Mouse (Mus musculus) urinary bladder, adult 18-20 months (tissue): Measurements from ENCODE around the gene Anxa6.

ENCODE experiments used
- DNase-seq, 2 experiments: peaks; one replicate each; pipeline ENCODE4 v3.0.0; 2022; ENCODE audit warnings: low spot score in 2 of 2, mixed read lengths in 2 of 2

Anxa6 gene

GRCm38 (mm10) chr11:55031211-55031990 is 1.8 kb downstream of the Anxa6 start:
- DNase-seq: no peak

- no peak for DNase-seq
Observed at GRCm38 (mm10) chr11:55028509-55028908, 4.7 kb downstream of the Anxa6 start.

GRCm38 (mm10) chr11:55027204-55027855 is 5.9 kb downstream of the Anxa6 start:
- DNase-seq: peak; percentile 20 to 53

- DNase-seq: peak in 1 of 2 experiments; percentile 27
Observed at GRCm38 (mm10) chr11:55025896-55026295, 7.3 kb downstream of the Anxa6 start.

GRCm38 (mm10) chr11:55023583-55023982 is 9.7 kb downstream of the Anxa6 start:
- no peak for DNase-seq

GRCm38 (mm10) chr11:55023049-55023564 is 10.1 kb downstream of the Anxa6 start:
- DNase-seq: peak; percentile 35 to 73

- no peak for DNase-seq
Observed at GRCm38 (mm10) chr11:55022508-55022907, 10.7 kb downstream of the Anxa6 start.

- DNase-seq: no peak
Observed at GRCm38 (mm10) chr11:55021859-55022258, 11.4 kb downstream of the Anxa6 start.

- no peak for DNase-seq
Observed at GRCm38 (mm10) chr11:55021458-55021857, 11.8 kb downstream of the Anxa6 start.

- DNase-seq: no peak
Observed at GRCm38 (mm10) chr11:55019711-55020110, 13.5 kb downstream of the Anxa6 start.

GRCm38 (mm10) chr11:55018034-55018433 is 15.2 kb downstream of the Anxa6 start:
- no peak for DNase-seq

- DNase-seq: no peak
Observed at GRCm38 (mm10) chr11:55017201-55017600, 16.0 kb downstream of the Anxa6 start.

GRCm38 (mm10) chr11:55016758-55017157 is 16.5 kb downstream of the Anxa6 start:
- no peak for DNase-seq

GRCm38 (mm10) chr11:55015831-55016241 is 17.4 kb downstream of the Anxa6 start:
- no peak for DNase-seq

- DNase-seq: no peak
Observed at GRCm38 (mm10) chr11:55015264-55015663, 18.0 kb downstream of the Anxa6 start.

GRCm38 (mm10) chr11:55013802-55014201 is 19.4 kb downstream of the Anxa6 start:
- DNase-seq: no peak

- peak in 1 of 2 experiments; percentile 33 for DNase-seq
Observed at GRCm38 (mm10) chr11:55012551-55013521, 20.4 kb downstream of the Anxa6 start.

- no peak for DNase-seq
Observed at GRCm38 (mm10) chr11:55011440-55011839, 21.8 kb downstream of the Anxa6 start.

- no peak for DNase-seq
Observed at GRCm38 (mm10) chr11:55008230-55008629, 25.0 kb downstream of the Anxa6 start.

GRCm38 (mm10) chr11:55005684-55006083 is 27.6 kb downstream of the Anxa6 start:
- no peak for DNase-seq

- no peak for DNase-seq
Observed at GRCm38 (mm10) chr11:55004970-55005502, 28.2 kb downstream of the Anxa6 start.
